Mouse (Mus musculus) heart, postnatal 0 days (tissue): ENCODE data around the gene Gbf1. TPM values are rescaled to one million over a fixed set of nuclear protein-coding genes. Genes with fewer than 3 reads are reported as not detected.

Source experiments
- ATAC-seq: fragments of 200-750 bp; cut with Nextera tagmentation; 2 replicates; pipeline ENCODE4 v1.8.0; 2017; ENCODE audit warnings: low read depth, moderate number of reproducible peaks, moderate library complexity; ENCODE audit not compliant: insufficient read depth
- DNase-seq: peaks from one replicate; pipeline ENCODE4 v3.0.0-alpha.2; 2016; ENCODE audit warnings: low spot score
- H3K27ac ChIP-seq: fragments of 300-500 bp; sonication (generic); 2 replicates; pipeline ENCODE4 v1.5.1; 2014; ENCODE audit warnings: low read depth, mild to moderate bottlenecking
- H3K27me3 ChIP-seq: fragments of 300-500 bp; sonication (generic); 2 replicates; pipeline ENCODE4 v1.6.1; 2014; ENCODE audit warnings: low read length, mixed read lengths; ENCODE audit not compliant: control insufficient read depth, insufficient read depth
- H3K36me3 ChIP-seq: fragments of 300-500 bp; sonication (generic); replicated peaks from 2 replicates; pipeline ENCODE4 v1.6.1; 2014; ENCODE audit warnings: low read length, mixed read lengths; ENCODE audit not compliant: control insufficient read depth, insufficient read depth
- H3K4me1 ChIP-seq: fragments of 300-500 bp; sonication (generic); 2 replicates; pipeline ENCODE4 v1.6.1; 2014; ENCODE audit warnings: antibody characterized with exemption; ENCODE audit not compliant: control insufficient read depth, insufficient read depth
- H3K4me2 ChIP-seq: fragments of 300-500 bp; sonication (generic); 2 replicates; pipeline ENCODE4 v1.6.1; 2014; ENCODE audit warnings: low read depth, mild to moderate bottlenecking, low read length, moderate library complexity
- H3K4me3 ChIP-seq: fragments of 300-500 bp; sonication (generic); 2 replicates; pipeline ENCODE4 v1.5.1; 2014; ENCODE audit warnings: low read depth, low read length
- H3K9ac ChIP-seq: fragments of 300-500 bp; sonication (generic); replicated peaks from 2 replicates; pipeline ENCODE4 v1.6.1; 2014; ENCODE audit warnings: low read depth, low read length, mixed read lengths
- H3K9me3 ChIP-seq: fragments of 300-500 bp; sonication (generic); replicated peaks from 2 replicates; pipeline ENCODE4 v1.6.1; 2016; ENCODE audit warnings: low read length; ENCODE audit not compliant: control insufficient read depth
- CTCF ChIP-seq: IDR thresholded peaks from 2 replicates; pipeline ENCODE4 v1.5.1; 2016; ENCODE audit warnings: antibody characterized with exemption, control low read depth, low read depth
- EP300 ChIP-seq: IDR thresholded peaks from 2 replicates; pipeline ENCODE4 v1.6.1; 2016; ENCODE audit warnings: antibody characterized with exemption, low read depth
- WGBS: fragments of 180-500 bp; shearing (Covaris S2); extraction: QIAGEN DNeasy Blood & Tissue Kit; methylation state at CpG from one replicate; pipeline ENCODE4 v1.1.7; 2014; 5-methylcytosine and 5-hydroxymethylcytosine counted together
- polyA plus RNA-seq: library from polyadenylated mRNA; unstranded; fragments of >200 nt; fragmentation: Nextera tagmentation; extraction: Ambion mirVana; gene quantifications from 2 replicates; pipeline ENCODE4 v1.2.1, GENCODE M21; 2015
- total RNA-seq: library from RNA; depleted of rRNA; stranded (reverse); fragments of >200 nt; gene quantifications from 2 replicates; pipeline ENCODE4 v1.2.3, GENCODE M21; 2014; ENCODE audit warnings: low replicate concordance

Gene Gbf1
- total and polyA plus RNA-seq, 2 experiments from 2014 or later = 27.5 to 39.7 TPM

DNA sequence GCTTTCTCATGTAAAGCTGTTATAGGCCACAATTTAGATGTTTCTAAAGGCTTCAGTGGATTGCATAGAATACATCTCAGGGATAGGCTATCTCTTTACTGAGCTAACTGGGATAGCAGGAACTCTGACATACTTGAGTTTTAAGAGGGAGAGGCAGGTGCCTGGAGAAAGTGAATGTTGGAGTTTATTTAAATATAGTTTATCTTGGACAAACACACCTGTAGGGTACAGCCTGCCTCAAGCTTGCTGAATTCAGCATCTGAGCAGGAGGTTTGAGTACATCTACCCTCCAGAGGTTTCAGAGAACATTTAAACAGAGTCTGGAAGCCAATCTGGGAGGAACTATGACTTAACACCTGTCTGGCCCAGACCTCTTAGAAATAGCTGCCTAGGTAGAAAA lies 22.9 kb downstream of the Gbf1 start:
- no peaks in the 10 kb centered on the region for H3K4me1 ChIP-seq
- no peak overlapping the region for H3K27ac ChIP-seq
- no peaks in the 10 kb centered on the region for H3K27me3 ChIP-seq
- no peak for TF ChIP-seq EP300
- no peak for TF ChIP-seq CTCF
- H3K9me3 ChIP-seq = no peaks in the 10 kb centered on the region
- ATAC-seq (no peak), DNase-seq (no peak)
- no peak overlapping the region for H3K4me2 ChIP-seq
- peaks cover 27% of the 10 kb centered on the region for H3K36me3 ChIP-seq
- H3K9ac ChIP-seq = no peak overlapping the region
- no peak overlapping the region for H3K4me3 ChIP-seq

DNA sequence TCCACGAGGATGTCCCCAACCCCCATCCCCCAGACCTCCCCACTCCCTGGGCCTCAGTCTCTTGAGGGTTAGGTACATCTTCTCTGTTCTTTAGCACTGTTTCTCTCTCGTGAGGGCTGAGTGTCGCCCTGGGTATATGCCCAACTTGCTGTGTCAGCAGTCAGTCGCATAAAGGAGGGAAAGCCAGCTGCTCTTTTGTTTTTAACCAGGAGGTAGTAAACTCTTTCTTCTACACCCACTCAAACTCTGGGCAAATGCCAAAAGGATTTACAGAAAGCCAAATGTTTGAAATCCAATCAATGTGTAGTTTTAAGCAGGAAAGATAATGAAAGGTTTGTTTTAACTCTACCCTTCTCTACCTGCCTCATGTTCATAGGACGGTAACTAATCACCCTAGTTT lies 24.7 kb downstream of the Gbf1 start:
- ATAC-seq = no peak
- Histone ChIP-seq H3K4me1 (no peaks in the 10 kb centered on the region), H3K27ac (no peak overlapping the region), H3K9ac (no peak overlapping the region), H3K27me3 (no peaks in the 10 kb centered on the region), H3K4me2 (no peak overlapping the region), H3K4me3 (no peak overlapping the region), H3K36me3 (peaks cover 15% of the 10 kb centered on the region; the same call in 1 of the 2 replicates), H3K9me3 (no peaks in the 10 kb centered on the region)
- DNase-seq = no peak
- 51% methylated on average over 5 of the region's 5 CpGs for WGBS
- TF ChIP-seq CTCF (no peak), EP300 (no peak)

GRCm38 (mm10) chr19:46180274-46180673 lies 28.0 kb downstream of the Gbf1 start:
- TF ChIP-seq EP300 (no peak), CTCF (no peak)
- no peak overlapping the region for H3K4me2 ChIP-seq
- no peaks in the 10 kb centered on the region for H3K9me3 ChIP-seq
- H3K36me3 ChIP-seq = 0 out of 2 replicates have a peak, but pooled peaks cover 8% of the 10 kb centered on the region
- no peak overlapping the region for H3K9ac ChIP-seq
- WGBS = 89% methylated on average over 2 of the region's 2 CpGs
- H3K4me1 ChIP-seq = no peaks in the 10 kb centered on the region
- no peak overlapping the region for H3K27ac ChIP-seq
- H3K4me3 ChIP-seq = no peak overlapping the region
- no peak for ATAC-seq
- no peaks in the 10 kb centered on the region for H3K27me3 ChIP-seq
- no peak for DNase-seq

DNA sequence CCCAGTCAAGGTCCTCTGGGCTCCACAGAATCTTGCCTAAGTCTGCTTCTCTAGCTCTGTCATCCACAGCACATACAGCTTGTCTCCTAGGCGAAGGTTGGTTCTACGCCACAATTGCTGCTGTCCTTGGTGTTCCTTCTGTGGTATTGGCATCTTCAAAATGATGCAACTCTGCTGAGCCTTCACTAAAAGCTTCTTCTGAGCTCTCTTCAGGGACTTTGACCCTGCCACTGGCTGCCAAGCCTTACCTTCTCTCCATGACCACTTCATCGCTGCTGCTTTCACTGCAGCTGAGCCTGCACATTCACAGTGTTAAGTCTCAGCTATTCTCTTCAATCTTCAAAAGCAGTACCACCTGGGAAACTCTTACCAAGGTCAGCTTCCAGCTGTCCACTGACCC lies 29.9 kb downstream of the Gbf1 start:
- Histone ChIP-seq H3K36me3 (0 out of 2 replicates have a peak, but pooled peaks cover 8% of the 10 kb centered on the region), H3K9me3 (no peaks in the 10 kb centered on the region), H3K4me2 (no peak overlapping the region), H3K4me1 (peaks cover 8% of the 10 kb centered on the region; the same call in 1 of the 2 replicates), H3K4me3 (no peak overlapping the region), H3K27ac (no peak overlapping the region), H3K9ac (no peak overlapping the region), H3K27me3 (no peaks in the 10 kb centered on the region)
- WGBS = 94% methylated on average over 3 of the region's 3 CpGs
- DNase-seq = no peak
- TF ChIP-seq CTCF = no peak
- no peak for TF ChIP-seq EP300
- ATAC-seq = no peak

GRCm38 (mm10) chr19:46186611-46187010 lies 34.3 kb downstream of the Gbf1 start:
- under 1% methylated on average over 3 of the region's 3 CpGs for WGBS
- H3K4me3 ChIP-seq = no peak overlapping the region
- H3K27ac ChIP-seq = peak overlapping the region; percentile 74
- no peak overlapping the region for H3K9ac ChIP-seq
- H3K4me2 ChIP-seq = peak overlapping the region; percentile 40
- DNase-seq = peak; percentile 44
- ATAC-seq = peak; percentile 68
- TF ChIP-seq EP300 (no peak), CTCF (no peak)
- H3K27me3 ChIP-seq = no peaks in the 10 kb centered on the region
- 0 out of 2 replicates have a peak, but pooled peaks cover 8% of the 10 kb centered on the region for H3K36me3 ChIP-seq
- H3K9me3 ChIP-seq = no peaks in the 10 kb centered on the region
- peaks cover 8% of the 10 kb centered on the region; the same call in 1 of the 2 replicates for H3K4me1 ChIP-seq

GRCm38 (mm10) chr19:46187203-46187602 lies 34.9 kb downstream of the Gbf1 start:
- 44% methylated on average over 2 of the region's 2 CpGs for WGBS
- TF ChIP-seq CTCF (no peak), EP300 (no peak)
- no peak for ATAC-seq

More at GRCm38 (mm10) chr19:46187203-46187602, 34.9 kb downstream of the Gbf1 start:
- Histone ChIP-seq H3K36me3 (0 out of 2 replicates have a peak, but pooled peaks cover 6% of the 10 kb centered on the region), H3K9me3 (no peaks in the 10 kb centered on the region), H3K27ac (peak overlapping the region; percentile 15; the same call in 1 of the 2 replicates), H3K9ac (no peak overlapping the region), H3K4me1 (peaks cover 13% of the 10 kb centered on the region; the same call in 1 of the 2 replicates), H3K4me3 (no peak overlapping the region), H3K4me2 (no peak overlapping the region), H3K27me3 (no peaks in the 10 kb centered on the region)
- DNase-seq = no peak
